Mouse (Mus musculus): ENCODE results near the gene Tas1r1.

The Tas1r1 gene

GRCm38 (mm10) chr4:152010707-152011134, 27.6 kb downstream of the Tas1r1 start:
- in situ Hi-C loops (cut with MboI, MseI) = no loop called here

GRCm38 (mm10) chr4:152010091-152010706, 28.2 kb downstream of the Tas1r1 start:
- in situ Hi-C loops (cut with MboI, MseI) = no loop called here

GRCm38 (mm10) chr4:152009076-152010051, 29.0 kb downstream of the Tas1r1 start:
- in situ Hi-C loops (cut with MboI, MseI) = no loop called here

GRCm38 (mm10) chr4:152008622-152009075, 29.7 kb downstream of the Tas1r1 start, which contains the start of gene Klhl21:
Klhl21 (plus strand) TSS chr4:152008803.
- in situ Hi-C loops (cut with MboI, MseI) = no loop called here

- in situ Hi-C loops (cut with MboI, MseI) = no loop called here
Measured at GRCm38 (mm10) chr4:152008148-152008500, 30.2 kb downstream of the Tas1r1 start.

- in situ Hi-C loops (cut with MboI, MseI) = no loop called here
Measured at GRCm38 (mm10) chr4:152007481-152008147, 30.8 kb downstream of the Tas1r1 start.

GRCm38 (mm10) chr4:152006812-152007211, 31.6 kb downstream of the Tas1r1 start:
- in situ Hi-C loops (cut with MboI, MseI) = no loop called here

- in situ Hi-C loops (cut with MboI, MseI) = no loop called here
Measured at GRCm38 (mm10) chr4:152006137-152006536, 32.2 kb downstream of the Tas1r1 start.

- in situ Hi-C loops (cut with MboI, MseI) = no loop called here
Measured at GRCm38 (mm10) chr4:152002063-152002462, 36.3 kb downstream of the Tas1r1 start.

- in situ Hi-C loops (cut with MboI, MseI) = no loop called here
Measured at GRCm38 (mm10) chr4:152001335-152001734, 37.0 kb downstream of the Tas1r1 start.

GRCm38 (mm10) chr4:152000906-152001305, 37.5 kb downstream of the Tas1r1 start:
- in situ Hi-C loops (cut with MboI, MseI) = no loop called here

- in situ Hi-C loops (cut with MboI, MseI) = no loop called here
Measured at GRCm38 (mm10) chr4:151999481-151999880, 38.9 kb downstream of the Tas1r1 start.

GRCm38 (mm10) chr4:151997701-151998100, 40.7 kb downstream of the Tas1r1 start:
- in situ Hi-C loops (cut with MboI, MseI) = no loop called here

- in situ Hi-C loops (cut with MboI, MseI) = no loop called here
Measured at GRCm38 (mm10) chr4:151996951-151997222, 41.5 kb downstream of the Tas1r1 start.

- in situ Hi-C loops (cut with MboI, MseI) = no loop called here
Measured at GRCm38 (mm10) chr4:151996173-151996950, 42.0 kb downstream of the Tas1r1 start, which contains the start of gene Phf13. Phf13 (minus strand) TSS chr4:151996258.

- in situ Hi-C loops (cut with MboI, MseI) = no loop called here
Measured at GRCm38 (mm10) chr4:151995371-151996172, 42.8 kb downstream of the Tas1r1 start.

- in situ Hi-C loops (cut with MboI, MseI) = no loop called here
Measured at GRCm38 (mm10) chr4:151994228-151995171, 43.9 kb downstream of the Tas1r1 start.

- in situ Hi-C loops (cut with MboI, MseI) = no loop called here
Measured at GRCm38 (mm10) chr4:151993035-151993434, 45.3 kb downstream of the Tas1r1 start.

GRCm38 (mm10) chr4:151992091-151992490, 46.3 kb downstream of the Tas1r1 start:
- in situ Hi-C loops (cut with MboI, MseI) = no loop called here

GRCm38 (mm10) chr4:151989110-151989488, 49.3 kb downstream of the Tas1r1 start:
- in situ Hi-C loops (cut with MboI, MseI) = no loop called here
